Mouse (Mus musculus) embryo, embryonic 11.5 days (tissue): ENCODE results near the gene Slc27a5.
A peak's percentile ranks its signal among the peaks of the same experiment; 100 is the strongest.

Experiments used
- DNase-seq: peaks from one replicate; pipeline ENCODE4 v3.0.0-alpha.2; 2012; ENCODE audit warnings: low read depth, low spot score

The Slc27a5 gene

DNA sequence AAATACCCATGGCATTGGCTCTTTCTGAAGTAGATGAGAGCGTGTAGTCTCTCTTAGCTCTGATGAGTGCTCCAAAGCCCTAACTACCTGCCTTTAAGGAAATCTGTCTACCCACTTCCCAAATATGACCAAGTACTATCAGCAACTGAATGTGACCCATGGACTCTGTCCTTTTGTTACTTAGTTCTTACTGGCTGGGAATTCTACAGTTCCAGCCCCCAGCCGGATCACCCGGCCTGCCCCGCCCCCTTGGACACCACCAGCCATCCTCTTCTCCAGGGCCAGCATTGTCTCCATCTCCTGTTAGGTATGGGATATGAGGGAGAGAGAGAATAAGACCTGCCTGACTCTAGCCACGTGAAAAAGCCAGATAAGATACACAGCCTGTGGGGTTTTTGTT, at the start of gene Slc27a5:
TSS of gene Slc27a5 (minus strand) at position 140 of the 400 bp plus-strand sequence.
- DNase-seq: no peak

DNA sequence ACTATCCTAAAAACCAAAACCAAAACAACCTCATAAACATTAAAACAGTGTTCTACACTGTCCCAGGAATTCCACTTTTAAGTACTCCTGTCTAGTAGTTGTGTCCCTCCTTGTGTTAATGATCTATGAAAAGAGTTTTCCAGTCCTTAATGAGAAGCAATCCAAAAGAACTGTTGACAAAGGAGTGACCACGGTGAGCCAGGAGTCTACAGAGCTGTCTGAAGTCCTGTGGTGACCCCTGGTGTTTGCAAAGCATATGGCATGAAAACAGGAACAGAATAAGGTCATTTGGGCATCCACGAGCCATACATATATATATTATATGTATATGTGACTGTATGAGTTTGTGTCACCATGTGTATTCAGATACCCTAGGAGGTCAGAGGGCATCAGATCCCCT, 48.1 kb upstream of the Slc27a5 start:
- DNase-seq: no peak

DNA sequence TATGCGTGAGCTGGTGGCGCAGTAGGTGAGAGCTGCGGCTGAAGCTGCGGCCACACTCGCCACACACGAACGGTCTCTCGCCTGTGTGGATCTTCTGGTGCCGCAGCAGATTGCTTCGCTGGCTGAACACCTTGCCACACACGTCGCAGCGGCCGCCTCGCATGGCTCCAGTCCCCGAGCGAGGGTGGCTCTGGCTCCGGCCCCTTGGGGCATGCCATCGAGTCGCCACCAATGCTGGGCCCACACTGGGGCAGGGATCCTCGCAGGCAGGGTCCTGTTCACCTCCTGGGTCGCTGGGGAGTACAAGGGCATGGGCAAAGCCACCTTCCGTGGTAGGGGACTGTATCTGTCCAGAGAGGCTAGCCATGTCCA, 46.2 kb upstream of the Slc27a5 start:
- no peak for DNase-seq

DNA sequence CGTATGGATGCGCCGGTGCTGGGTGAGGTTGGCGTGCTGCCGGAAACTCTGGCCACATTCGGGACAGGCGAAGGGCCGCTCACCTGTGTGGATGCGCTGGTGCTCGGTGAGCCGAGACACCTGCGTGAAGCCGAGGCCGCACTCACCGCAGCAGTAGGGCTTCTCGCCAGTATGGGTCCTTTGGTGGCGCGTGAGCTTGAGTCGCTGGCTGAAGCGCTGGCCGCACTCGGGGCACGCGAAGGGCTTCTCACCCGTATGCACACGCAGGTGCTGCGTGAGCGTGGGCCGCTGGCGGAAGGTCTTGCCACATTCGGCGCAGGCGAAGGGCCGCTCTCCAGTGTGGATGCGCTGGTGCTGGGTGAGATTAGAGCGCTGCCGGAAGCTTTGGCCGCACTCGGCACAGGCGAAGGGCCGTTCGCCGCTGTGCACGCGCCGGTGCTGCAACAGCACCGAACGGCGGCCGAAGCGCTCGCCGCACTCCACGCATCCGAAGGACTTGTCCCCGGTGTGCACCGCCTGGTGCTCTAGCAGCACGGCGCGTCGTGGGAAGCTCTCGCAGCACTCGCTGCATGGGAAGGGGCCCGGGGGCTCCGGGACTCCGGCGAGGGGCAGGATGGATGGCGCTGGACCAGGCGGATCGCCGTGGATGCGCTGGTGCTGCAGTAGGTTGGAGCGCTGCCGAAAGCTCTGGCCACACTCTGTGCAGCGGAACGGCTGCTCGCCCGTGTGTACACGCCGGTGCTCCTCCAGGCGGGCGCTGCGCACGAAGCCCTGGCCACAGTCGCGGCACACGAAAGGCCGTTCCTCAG, 45.7 kb upstream of the Slc27a5 start:
- no peak for DNase-seq

DNA sequence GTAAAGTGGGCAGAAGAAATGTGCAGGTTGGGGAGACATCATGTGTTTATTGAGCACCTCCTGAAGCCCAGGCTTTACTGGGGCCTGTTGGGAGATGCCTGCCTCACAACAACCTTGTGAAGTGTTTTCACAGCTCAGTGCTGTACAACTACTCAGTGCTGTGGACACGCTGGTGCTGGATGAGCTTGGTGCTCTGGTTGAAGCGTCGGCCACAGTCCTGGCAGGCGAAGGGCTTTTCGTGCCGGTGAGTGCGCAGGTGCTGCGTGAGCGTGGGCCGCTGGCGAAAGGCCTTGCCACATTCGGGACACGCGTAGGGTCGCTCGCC, 45.1 kb upstream of the Slc27a5 start:
- DNase-seq: no peak

DNA sequence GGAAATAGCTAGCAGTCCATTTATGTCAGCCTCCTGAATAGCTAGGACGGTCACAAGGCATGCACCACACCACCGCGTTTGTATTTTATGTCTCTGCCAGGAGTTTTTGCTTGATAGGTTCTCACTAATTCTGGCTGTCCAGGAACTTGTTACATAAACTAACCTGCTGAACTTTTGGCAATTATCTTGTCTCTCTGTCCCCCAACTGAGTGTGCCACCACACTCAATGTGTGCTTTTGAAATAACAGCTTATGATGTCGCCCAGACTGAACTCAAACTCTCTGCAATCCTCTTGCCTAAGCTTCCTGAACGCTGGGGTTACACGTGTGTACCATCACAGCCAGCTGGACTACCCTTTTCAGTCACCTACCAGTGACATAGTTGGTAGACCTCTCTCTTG, 44.5 kb upstream of the Slc27a5 start:
- DNase-seq: no peak

DNA sequence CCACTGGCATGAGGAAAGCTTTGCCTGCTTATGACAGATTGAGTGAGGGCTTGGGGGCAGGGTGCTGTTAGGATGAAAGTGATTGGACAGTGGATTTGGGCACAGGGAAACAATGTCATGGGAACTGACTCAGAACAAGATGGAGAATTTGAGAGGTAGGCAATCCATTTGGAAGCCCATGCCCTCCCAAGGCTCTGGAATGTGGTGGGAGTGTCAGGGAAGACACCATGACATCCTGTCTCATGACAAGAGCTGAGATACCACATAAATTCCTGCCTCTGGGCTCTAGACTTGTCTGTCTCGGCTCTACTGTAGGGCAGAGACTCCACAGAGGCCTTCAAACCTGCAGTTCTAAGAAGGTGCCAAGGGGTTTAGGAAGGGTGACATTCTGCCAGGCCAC, 43.3 kb upstream of the Slc27a5 start:
- DNase-seq: no peak

DNA sequence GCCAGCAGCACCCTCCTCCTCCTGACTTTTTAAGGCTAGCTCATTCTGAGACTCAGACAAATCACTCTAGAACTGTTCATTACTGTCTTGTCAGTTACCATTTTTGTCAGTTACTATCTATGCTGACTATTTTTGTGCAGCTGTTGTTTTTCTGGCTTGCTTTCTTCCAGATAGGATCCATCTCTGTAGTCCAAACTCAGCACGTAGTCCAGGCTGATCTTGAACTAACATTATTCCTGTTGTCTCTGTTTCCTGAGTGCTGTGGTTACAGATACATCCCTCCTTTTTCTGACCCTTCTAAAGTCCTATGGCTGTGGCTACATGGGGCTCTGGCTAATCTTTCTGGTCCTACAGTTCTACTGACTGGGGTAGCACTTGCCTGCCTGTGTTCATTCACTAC, 41.2 kb upstream of the Slc27a5 start:
- DNase-seq: no peak

DNA sequence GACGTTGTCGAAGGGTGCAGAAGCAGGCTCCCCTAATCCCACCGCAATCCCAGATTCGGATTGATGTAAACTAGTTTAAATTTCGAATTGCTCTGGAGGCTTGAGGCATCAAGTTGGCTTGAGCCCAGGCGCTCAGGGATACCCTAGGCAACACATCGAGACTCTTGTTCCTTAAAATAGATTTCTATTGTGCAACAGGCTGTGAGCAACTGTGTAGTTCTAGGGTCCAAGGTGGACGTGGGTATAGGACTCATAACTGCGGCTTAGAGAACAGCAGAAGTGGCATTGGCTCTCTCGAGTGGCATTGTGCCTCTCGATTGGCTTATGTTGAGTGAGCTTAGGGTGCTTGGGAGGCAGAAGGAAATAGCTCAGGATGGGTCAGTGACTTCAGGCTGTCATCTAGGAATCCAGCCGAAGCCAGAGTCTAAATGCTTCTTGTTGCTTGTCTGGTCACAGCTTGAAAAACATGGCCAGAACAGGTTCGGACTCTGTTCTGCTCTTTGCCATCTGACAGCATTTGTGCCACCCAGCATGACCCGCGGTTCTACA, 40.7 kb upstream of the Slc27a5 start:
- DNase-seq: no peak

DNA sequence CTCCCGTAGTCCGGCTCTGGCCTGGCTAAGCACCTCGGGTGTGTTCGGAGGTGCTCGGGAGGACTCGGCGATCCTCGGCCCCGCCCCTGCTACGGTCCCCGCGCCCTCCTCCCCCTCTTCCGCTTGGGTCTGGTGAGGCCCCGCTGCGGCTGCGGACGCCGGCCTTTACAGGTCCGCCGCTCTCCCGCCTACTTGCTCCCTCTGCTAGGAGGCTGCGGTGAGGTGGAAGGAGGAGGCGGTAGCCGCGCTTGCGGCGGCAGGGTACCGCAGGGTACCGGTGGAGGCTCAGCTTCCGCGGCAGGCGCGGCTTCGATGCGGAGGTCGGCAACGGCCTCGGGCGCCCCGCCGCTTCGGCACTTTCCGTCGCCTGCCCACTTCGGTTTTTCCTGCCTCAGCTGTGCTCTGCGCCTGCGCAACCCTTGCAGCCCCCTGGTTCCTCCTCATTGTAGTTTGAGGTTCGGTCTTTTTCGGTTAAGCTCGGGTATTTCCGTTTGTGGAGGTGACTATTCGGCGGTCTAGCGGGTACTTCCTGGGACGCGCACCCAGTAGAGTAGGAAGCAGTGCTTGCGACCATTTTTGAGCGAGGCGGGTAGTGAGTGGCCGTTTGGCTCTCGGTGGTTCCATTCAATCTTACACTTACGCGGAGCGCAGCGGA, 40.0 kb upstream of the Slc27a5 start, which contains the start of gene Ube2m:
TSS of gene Ube2m (minus strand) at position 375 of the 655 bp plus-strand sequence.
- peak; percentile 98 for DNase-seq

DNA sequence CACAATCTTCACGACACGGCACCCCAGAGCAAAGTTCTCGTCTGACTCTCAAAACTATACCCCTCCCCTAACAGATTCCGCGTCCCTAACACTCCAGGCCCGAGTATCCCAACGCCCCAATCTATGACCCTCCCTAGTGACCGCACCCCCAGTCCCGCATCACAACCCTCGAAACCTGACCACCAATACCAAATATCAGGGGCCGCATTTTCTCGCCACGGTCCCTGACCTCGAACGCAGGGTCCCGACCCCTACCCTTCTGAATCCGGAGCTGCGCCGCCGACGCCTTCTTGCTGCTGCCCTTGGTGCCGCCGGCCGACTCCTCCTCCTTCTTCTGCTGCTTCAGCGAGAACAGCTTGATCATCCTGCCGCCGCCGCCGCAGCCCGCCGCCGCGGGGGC, 39.4 kb upstream of the Slc27a5 start:
- no peak for DNase-seq

DNA sequence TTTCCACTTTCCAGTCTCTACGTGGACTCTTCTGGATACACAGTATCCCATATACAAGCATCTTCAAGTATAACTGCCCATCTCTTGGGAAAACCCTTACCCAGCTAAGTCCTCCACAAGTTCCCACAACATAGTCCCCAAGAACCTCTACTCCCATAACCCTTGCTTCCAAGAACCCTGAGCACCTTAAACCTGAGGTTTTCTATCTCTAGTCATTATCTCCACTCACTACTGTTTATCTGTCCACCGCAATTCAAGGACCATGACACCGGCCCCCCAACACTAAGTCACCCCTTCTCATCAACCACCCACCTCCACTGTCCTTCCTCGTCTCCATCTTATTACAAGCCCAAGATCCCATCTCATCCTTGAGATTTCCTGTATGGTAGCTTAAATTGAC, 38.8 kb upstream of the Slc27a5 start:
- DNase-seq: no peak

DNA sequence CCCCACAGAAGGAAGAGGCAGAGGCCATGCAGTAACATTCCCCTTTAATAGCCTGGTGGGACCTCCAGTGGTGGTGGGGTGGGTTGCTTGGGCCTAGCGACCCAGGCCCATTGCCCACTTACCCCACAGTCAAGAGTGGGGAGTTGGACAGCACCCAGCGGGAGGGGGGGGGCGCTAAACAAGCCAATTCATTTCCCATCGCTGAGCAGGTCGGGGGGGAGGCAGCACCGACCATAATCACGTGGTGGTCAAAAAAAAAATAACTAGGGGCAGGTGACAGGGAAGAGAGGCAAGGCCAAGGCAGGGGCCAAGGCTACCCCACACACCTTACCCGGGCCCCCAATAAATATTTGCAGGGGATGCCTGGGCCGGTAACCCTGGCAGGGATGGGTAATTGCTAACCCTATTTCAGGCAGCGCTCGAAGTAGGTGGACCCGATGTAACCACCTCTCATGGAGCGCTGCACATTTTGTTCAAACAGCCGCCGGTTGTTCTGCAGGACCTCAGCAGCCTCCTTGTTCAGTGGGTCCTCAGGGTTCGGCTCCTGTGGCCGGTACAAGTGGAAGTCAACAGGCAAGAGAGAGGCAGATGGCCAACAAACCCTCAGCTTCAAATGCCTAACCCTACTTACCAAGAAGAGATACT, 37.3 kb upstream of the Slc27a5 start:
- DNase-seq: no peak

DNA sequence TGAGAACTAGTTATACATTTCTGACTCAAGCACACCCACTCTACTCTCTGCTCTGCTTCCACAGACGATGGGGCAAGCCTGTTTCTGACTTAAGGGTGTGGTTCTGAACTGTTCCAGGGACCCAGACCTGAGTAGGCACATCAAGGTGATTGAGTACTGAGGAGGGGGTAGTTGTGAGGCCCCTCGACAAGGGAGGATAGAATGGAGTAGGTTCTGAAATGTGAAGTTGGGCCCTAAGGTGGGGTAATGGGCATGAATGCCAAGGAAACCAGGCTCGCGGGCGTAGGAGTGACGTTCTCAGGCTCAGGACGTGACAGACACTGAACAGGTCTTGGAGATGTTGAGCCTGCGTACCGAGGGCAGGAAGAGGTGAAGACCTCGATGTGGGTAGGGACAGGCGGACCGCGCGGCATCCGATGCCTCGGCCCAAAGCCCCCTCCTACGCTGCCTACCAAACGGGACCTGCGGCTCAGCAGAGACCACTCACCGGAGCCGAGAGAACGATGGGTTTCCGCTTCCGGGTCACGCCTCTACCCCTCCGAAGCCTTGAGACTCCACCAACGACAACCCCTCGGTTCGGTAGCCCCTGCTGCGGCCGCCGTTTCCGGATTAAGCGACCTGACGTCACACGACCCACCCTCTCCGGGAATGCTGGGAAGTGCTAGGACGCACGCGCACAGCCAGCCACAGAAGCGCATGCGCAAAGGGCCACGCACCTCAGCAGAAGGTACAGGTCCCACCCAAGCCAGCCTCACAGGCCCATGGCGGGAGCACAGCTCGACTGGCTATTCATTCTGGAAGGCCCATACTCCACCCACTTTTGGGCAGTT, 36.4 kb upstream of the Slc27a5 start, which contains the start of gene Chmp2a:
TSS of gene Chmp2a (minus strand) at position 660 of the 830 bp plus-strand sequence.
- DNase-seq: peak; percentile 96

DNA sequence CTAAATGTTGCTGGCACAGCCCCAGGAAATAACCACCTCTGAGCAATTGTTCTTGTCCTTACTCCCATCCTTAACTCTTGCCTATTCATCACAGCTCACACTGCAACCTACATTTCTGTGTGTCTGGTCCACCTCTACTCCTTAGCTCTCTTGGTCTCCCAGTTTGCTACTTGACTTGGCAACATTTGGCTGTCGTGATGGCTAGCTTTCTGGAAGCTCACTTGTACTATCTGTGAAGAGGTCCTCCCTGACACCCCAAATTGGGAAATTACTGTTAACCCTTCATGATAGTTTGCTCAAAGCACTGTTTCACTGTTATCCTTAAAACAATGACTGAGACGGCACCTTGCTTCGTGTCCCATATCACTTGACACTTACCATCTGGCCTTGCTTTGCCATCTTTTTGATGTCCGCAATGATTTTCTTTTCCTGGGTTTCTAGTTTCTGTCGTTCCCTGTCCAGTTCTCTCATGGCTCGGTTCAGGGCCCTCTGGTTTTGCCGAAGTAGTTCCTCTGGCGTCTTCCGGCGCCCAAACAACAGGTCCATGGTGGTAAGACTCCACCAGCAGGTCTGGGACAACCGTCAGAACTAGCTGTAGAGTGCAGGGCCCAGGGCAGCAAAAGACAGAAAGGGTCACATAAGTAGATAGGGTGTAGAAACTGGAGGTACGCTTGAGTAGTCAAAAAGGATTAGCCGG, 35.6 kb upstream of the Slc27a5 start:
- DNase-seq: no peak

DNA sequence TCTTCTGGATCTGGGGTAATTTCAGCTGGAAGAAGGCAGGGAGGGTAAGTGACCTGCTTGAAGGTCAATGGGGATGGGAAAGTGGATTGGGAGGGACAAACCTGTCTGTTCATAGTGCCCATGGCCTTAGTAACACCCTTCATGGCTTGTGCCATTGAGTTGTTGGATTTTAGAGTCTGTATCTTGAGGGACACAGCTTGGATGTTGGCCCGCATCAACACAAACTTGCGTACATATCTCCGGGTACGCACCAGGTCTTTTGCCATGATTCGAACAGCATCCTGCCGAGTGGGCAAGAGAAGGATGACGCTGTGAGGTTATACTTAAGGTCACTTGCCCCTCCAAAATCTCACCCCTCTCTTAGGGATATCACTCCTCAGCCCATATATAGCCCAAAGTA, 34.5 kb upstream of the Slc27a5 start:
- DNase-seq: no peak

DNA sequence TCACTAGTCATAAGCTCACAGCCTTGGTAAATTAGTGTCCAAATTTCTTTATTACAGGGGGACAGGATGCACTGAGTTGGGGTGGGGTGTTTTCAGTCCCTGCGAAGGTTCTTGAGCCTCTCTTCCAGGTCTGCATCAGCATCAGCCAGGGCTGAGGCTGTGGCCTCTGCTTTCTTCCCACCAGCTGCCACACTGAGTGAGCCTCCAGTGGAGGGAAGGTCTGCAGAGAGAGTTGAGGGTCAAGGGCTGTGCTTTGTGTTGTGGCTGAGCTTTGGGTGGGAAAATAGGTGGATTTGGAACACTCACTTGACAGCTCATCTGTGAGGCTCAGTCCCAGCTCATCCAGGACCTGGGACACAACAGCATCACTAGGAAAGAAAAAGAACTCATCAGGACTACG, 34.0 kb upstream of the Slc27a5 start:
- no peak for DNase-seq

DNA sequence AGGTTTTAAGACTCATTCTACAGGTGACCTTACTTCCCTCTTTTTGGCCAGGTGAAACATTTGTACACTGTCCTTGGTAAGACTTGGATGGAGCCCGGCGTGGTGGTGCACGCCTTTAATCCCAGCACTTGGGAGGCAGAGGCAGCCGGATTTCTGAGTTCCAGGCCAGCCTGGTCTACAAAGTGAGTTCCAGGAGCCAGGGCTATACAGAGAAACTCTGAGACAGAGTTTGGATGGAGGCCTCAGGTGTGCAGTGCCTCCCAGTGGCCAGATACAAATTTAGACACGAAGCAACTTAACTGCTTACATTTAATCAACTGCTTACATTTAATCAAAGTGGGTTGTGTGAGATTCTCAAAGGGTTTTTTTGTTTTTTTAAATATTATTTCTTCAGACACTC, 33.1 kb upstream of the Slc27a5 start:
- no peak for DNase-seq

DNA sequence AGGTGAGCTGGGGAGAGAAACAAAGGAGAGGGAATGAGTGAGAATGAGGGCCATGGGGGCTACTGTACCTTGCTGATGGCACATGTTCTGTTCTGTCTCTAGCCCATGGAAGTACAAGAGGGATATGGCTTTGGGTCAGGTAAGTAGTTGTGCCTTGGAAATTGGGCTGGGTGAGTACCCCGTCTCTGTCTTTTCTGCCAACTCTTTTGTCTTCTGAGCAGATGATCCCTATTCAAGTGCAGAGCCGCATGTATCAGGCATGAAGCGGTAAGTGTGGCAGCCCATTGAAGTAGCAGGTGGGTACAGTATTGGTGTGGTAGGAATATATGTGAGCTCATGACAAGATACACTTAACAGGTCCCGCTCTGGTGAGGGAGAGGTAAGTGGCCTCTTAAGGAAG, 31.0 kb upstream of the Slc27a5 start:
- no peak for DNase-seq

DNA sequence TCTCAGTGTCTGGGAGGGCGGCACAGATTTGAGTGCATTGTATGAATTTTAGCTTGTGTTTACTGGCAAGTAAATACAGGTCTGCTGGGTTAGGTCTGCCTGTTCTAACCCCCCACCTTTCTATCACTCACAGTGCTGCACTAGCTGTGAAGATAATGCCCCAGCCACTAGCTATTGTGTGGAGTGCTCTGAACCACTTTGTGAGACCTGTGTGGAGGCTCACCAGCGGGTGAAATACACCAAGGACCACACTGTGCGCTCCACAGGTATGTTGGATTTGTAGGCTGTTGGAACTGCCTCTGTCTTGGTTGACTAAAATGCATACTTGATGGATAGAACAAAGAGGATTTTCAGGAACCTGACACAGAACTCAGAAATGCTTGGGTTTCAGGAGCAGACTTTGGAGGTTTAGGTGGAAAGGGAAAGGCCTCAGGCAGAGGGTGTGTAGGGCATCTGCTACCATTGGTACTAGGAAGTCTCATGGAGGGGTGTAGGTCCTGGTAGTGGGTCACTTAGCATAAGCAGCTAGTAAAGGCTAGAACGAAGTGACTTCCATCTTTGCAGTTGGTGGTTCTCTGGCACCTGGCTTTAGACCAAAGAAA, 27.6 kb upstream of the Slc27a5 start:
- DNase-seq: no peak

DNA sequence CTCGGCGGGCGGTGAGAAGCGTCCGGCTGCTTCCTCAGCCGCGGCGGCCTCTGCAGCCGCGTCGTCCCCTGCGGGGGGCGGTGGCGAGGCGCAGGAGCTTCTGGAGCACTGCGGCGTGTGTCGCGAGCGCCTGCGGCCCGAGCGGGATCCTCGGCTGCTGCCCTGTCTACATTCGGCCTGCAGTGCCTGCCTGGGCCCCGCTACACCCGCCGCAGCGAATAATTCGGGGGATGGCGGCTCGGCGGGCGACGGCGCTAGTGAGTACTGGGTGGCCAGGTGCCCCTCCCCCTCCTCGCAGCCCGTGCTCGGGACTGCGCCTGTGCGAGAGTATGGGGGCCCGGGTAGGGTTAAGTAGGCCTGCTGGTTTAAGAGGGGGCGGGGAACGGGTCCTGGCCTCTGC, 26.8 kb upstream of the Slc27a5 start:
- no peak for DNase-seq
